Mouse (Mus musculus) granulocyte monocyte progenitor cell, adult 5-6 weeks (primary cell): ENCODE measurements at regions not wholly inside any gene's neighbourhood (a gene's known extent, or its start where the extent isn't known, plus 50 kb on each side); places are given as distances from the start of the nearest gene placed in this dataset.

ENCODE experiments used
- ATAC-seq: replicated peaks from 2 replicates; pipeline ENCODE4 v1.8.0; 2016; ENCODE audit warnings: mild to moderate bottlenecking, moderate TSS enrichment, inconsistent platforms; ENCODE audit not compliant: poor library complexity, severe bottlenecking

- ATAC-seq, result no peak
These were observed 316.8 kb downstream of the Ptpru start for GRCm38 (mm10) chr4:131521307-131521651.

GRCm38 (mm10) chr4:131525236-131525635 is 312.9 kb downstream of the Ptpru start:
- ATAC-seq, result no peak

DNA sequence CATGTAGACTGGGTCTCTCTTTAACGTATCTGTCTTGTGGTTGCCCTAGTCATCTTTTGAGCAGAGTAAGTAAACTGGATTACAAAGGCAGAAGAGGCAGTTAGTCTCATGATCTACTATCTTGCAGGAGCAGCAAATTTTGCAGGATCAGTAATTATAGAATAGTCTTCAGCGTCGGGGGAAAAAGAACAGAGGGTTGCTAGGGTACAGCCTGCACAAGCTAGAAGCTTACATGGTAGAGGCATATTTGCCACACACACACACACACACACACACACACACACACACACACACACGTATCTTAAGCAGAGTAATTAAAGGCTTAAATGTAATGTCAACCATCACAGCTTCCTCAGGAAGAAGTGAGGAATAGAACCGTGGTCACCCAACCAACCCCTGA is 307.6 kb downstream of the Ptpru start:
- ATAC-seq, result no peak

DNA sequence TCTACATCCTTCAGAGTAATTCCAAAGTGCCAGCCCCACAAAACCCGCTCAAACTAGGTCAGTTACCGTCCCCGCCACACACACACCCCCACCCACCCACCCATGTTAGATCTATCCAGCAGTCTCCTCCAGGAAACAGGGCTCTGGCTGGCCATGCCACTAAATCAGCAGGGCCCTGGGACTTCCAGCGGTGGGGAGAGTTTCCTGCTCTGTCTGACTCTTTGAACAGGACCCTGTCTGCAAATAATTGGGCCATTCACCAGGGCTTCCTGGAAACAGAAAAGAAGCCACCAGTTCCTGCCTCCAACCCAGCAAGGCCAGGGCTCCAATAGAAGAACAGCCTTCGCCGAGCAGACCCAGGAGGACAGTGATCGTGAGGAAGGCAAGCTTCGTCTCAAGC is 307.1 kb downstream of the Ptpru start:
- no peak for ATAC-seq

GRCm38 (mm10) chr4:131534831-131535230 is 303.3 kb downstream of the Ptpru start:
- no peak for ATAC-seq

- ATAC-seq, result no peak
These were observed 299.9 kb downstream of the Ptpru start for GRCm38 (mm10) chr4:131538237-131538636.

DNA sequence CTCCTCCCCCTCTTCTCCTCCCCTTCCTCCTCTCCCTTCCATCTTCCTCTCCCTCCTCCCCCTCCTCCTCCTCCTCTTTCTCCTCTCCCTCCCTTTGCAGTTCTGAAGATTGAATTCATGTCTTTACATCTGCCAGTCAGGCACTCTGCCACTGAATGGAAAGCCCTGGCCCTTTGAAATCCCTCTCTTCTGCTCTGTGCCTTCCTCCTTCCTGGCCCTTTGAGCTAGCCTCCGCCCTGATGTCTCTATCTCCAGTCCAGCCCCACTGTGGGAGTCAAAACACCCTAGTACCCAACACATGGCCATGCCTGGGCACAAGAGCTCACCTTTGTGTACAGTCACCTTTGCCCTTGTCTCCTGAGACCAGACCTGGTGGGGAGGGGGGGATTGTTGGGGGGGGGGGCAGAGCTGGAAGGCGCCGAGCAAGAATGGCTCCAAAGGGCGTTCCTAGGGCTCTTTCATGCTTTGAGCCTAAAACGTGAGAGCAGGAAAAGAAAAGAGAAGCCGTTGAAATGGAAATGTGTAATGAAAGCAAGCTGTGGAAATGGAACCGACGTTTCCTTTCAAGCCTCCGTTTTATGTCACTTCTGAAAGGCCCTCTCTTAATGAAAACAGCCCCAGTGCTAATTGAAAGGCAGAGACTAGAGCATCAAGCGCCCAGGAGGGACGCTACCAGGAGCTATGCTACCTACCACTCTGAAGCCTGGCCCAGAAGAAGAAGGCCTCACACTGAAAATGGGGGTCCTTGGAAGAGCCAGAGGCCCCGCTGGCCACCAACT is 291.5 kb downstream of the Ptpru start:
- no peak for ATAC-seq

- ATAC-seq, result no peak
These were observed 288.5 kb downstream of the Ptpru start for GRCm38 (mm10) chr4:131549581-131549980.

DNA sequence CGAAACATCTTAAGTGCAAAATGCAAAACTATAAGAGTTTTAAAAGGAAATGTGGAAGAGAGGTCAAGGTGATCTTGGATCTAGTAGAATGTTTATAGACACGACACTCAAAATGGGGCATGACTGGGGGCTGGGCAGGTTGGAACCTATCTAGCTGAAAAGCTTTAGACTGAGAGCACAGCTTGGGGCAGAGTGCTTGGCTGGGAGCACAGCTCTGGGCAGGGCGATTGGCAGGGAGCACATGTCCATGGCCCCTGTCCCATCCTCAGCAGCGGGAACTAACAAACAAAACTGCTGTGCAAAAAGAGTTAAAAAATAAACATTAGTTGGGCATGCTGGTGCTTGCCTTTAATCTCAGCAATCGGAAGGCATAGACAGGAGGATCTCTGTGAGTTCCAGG is 279.6 kb downstream of the Ptpru start:
- ATAC-seq, result no peak

DNA sequence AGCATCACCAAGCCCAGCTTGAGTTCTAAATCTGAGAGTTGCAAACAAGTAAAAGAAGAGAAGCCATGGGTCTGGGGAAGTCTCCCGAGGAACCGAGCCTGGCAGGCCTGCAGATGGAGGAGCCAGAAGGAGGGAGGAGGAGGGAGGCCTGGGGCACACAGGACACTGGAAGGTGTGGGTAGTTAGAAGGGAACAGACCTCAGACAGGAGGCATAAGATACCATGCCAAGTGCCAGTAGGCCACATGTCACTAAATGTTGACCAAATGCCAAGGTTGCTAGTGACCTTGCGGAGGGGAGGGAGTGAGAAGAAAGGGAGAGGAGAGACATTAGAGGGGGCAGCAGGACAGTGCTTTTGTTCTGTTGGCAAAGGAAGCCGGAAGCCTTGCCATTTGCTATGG is 274.2 kb downstream of the Ptpru start:
- ATAC-seq, result no peak

DNA sequence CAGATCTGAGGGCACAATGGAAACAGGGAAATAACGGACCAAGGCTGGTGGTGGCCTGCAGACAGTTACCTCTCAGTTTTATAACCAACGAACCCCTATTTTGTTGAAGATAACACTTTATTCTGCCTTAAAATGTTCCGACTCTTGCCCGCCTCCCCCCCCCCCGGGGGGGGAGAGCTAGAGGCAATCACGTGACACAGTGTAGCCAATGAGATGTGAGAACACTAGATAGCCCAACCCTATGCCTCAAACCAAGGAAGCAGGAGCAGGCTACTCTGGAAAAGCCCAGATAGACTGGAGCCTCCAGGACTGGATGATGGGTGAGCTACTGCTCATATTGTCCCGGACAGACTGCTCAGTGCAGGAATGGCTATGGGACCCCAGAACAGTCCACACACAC is 272.9 kb downstream of the Ptpru start:
- ATAC-seq, result no peak

DNA sequence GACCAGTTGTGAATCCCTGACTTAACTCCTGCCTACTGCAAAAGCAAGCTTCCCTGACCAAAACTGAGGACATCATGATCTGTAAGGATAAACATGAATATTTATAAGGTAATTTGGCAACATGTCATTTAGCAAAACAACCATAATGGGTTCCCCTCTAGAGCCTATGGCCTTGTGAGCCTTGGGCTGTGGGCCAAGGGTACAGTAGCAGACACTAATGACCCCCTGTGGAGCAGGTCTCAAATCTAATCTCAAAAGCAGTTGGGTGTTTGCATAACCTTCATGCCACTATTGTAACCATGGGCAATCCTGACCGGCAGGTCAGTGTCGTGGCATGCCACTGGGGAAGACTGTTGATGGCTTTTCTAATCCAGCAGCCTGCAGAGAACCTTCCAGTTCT is 270.8 kb downstream of the Ptpru start:
- no peak for ATAC-seq

GRCm38 (mm10) chr4:131569156-131569555 is 268.9 kb downstream of the Ptpru start:
- ATAC-seq, result no peak

- no peak for ATAC-seq
These were observed 260.5 kb downstream of the Ptpru start for GRCm38 (mm10) chr4:131577571-131577970.

DNA sequence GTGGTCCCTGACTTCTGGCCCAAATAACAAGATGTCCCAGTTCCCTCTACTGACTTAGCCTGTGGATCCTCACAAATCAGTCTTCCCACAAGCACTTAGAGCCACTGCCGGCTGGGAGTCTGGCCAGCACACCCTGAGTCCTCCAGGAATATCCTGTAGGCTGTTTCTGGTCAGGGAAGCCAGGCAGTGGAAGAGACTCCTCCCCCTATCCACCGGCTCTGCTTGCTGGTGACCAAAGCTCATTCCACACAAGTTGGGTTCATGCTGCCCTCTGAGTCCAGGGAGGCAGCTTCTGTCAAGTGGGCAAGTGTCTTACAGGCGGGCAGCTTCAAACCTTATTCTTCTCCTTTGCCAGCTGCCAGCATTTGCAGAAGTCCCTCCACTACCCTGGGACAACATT is 252.1 kb downstream of the Ptpru start:
- no peak for ATAC-seq

- no peak for ATAC-seq
These were observed 250.6 kb downstream of the Ptpru start for GRCm38 (mm10) chr4:131587536-131587935.

DNA sequence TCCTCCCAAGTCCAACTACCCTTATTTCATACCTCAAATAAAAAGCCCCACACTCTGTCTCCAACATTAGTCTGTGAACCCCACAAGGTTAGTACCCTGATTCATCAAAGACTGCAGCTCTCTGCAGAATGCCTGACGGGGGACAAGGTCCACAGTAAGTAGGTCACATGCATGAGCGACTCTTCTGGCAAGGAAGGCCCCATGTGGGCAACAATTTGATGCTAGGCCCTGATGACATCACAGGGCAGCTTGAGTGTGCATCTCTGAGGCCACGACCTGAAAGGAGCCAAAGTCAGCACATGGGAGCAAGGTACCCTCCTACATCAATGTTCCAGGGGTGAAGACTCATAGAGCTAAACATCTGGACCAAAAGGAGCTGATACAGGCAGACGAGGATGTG is 248.0 kb downstream of the Ptpru start:
- no peak for ATAC-seq

DNA sequence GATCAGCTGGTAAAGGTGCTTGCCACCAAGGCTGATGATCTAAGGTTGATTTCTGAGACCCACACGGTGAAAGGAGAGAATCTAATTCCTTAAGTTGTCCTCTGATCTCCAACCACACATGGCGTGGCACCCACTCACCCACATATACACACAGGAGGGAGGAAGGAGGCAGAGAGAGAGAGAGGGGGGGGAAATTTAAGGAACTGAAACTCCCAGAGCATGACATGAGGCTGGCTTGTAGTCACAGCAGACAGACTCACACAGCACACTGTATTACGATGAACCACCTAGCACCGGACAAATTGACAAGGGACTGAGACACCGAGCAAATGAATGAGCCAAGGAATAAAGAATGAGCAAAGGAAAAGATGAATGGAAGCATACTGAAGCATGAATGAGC is 246.6 kb downstream of the Ptpru start:
- ATAC-seq, result no peak

GRCm38 (mm10) chr4:131597996-131598395 is 240.1 kb downstream of the Ptpru start:
- ATAC-seq, result no peak

DNA sequence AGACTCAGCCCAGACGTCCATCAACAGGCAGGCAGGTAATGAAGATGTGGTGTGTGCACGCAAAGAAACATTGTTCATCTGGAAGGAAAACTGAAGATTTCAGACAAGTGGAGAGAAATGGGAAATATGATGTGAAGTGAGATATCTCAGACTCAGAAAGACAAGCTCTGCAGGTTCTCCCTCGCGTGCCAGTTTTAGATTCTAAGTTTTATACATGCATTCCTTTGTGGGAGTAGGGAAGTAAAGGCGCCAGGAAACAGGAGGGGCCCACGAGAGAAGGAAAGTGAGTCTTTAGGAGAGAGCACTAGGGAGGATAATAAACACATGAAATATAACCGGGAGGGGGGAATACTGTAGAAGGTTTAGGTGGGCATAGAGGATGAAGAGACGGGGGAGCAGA is 223.7 kb downstream of the Ptpru start:
- no peak for ATAC-seq

DNA sequence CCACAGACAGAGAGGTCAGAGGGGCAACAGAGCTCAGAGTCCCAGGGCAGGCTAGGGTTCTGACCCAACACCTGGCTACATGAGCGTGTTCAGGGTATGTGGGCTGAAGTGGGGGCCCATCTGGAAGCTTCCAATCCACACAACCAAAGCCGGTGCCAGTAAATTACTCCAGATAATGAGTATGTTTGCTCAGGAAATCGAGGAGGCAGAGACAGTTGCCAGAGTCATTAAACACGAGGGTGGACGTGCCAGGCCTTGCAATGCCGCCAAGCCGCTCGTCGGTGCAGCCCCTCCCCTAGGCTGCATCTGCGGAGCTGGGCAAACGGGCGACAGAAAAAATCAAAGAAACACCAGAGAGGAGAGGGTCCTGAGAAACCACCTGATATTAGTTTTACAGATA is 222.5 kb downstream of the Ptpru start:
- ATAC-seq, result no peak

DNA sequence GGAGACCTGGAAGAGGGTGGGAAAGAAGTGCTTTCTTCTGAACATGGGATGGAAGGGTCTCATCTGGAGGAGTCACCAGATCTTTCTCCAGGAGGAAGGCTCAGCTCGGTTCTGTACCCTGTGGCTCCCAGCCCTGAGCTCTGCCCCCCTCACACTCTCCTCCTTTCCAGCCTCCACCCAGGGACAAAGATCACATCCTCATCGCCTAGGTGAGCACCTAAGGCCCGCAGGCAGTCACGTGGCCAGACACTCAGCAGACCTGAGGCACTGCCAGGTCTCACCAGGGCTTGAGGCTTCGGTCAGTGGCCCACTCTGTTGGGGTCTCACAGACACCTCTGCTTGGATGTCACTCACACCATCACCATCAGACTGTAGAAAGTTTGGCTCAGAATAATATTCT is 200.0 kb downstream of the Ptpru start:
- no peak for ATAC-seq

- no peak for ATAC-seq
These were observed 182.1 kb downstream of the Ptpru start for GRCm38 (mm10) chr4:131656034-131656433.
